Mouse (Mus musculus): ENCODE results near the gene Dnaaf2. TPM values are rescaled to one million over a fixed set of nuclear protein-coding genes. Genes with fewer than 3 reads are reported as not detected.

The Dnaaf2 gene
- total RNA-seq, 2 experiments from 2014 or later, result 1.4 to 10.9 TPM

Other genes with a start within 250 kb of the Dnaaf2 start
- gene Rps29, start 39.2 kb downstream of the Dnaaf2 start, total RNA-seq (2015; ENCODE audit: low replicate concordance), result 901 and 1,018 TPM in 2 replicates
- 424 and 1,088 TPM in 2 replicates for gene Rps29, start 39.2 kb downstream of the Dnaaf2 start, total RNA-seq (2017; ENCODE audit: low replicate concordance)
- gene Lrr1, start 29.6 kb downstream of the Dnaaf2 start, total RNA-seq (2015; ENCODE audit: low replicate concordance), result 27.0 and 43.2 TPM in 2 replicates
- 24.3 and 24.6 TPM in 2 replicates for gene Lrr1, start 29.6 kb downstream of the Dnaaf2 start, total RNA-seq (2017; ENCODE audit: low replicate concordance)
- 169 and 235 TPM in 2 replicates for gene Rpl36al, start 14.3 kb downstream of the Dnaaf2 start, total RNA-seq (2015; ENCODE audit: low replicate concordance)
- 180 and 196 TPM in 2 replicates for gene Rpl36al, start 14.3 kb downstream of the Dnaaf2 start, total RNA-seq (2017; ENCODE audit: low replicate concordance)
- 19.3 and 19.5 TPM in 2 replicates for gene Mgat2, start 14.3 kb downstream of the Dnaaf2 start, total RNA-seq (2015; ENCODE audit: low replicate concordance)
- gene Mgat2, start 14.3 kb downstream of the Dnaaf2 start, total RNA-seq (2017; ENCODE audit: low replicate concordance), result 15.9 and 22.3 TPM in 2 replicates
- 4.7 TPM in 1 of 2 replicates, not detected in the other for gene Gm49383, start 1.3 kb downstream of the Dnaaf2 start, total RNA-seq (2015; ENCODE audit: low replicate concordance)
- 22.2 and 23.9 TPM in 2 replicates for gene Gm49383, start 1.3 kb downstream of the Dnaaf2 start, total RNA-seq (2017; ENCODE audit: low replicate concordance)
- gene Gm49384, start 5.8 kb upstream of the Dnaaf2 start, total RNA-seq (2015; ENCODE audit: low replicate concordance), result 17.6 and 23.8 TPM in 2 replicates
- gene Gm49384, start 5.8 kb upstream of the Dnaaf2 start, total RNA-seq (2017; ENCODE audit: low replicate concordance), result 14.6 and 16.0 TPM in 2 replicates
- gene Pole2, start 29.8 kb upstream of the Dnaaf2 start, total RNA-seq (2015; ENCODE audit: low replicate concordance), result 40.7 and 54.1 TPM in 2 replicates
- gene Pole2, start 29.8 kb upstream of the Dnaaf2 start, total RNA-seq (2017; ENCODE audit: low replicate concordance), result 38.9 and 59.2 TPM in 2 replicates
- gene Klhdc1, start 42.7 kb upstream of the Dnaaf2 start, total RNA-seq (2015; ENCODE audit: low replicate concordance), result 1.7 TPM in 1 of 2 replicates, not detected in the other
- gene Klhdc1, start 42.7 kb upstream of the Dnaaf2 start, total RNA-seq (2017; ENCODE audit: low replicate concordance), result 0.83 and 1.7 TPM in 2 replicates
- gene Klhdc2, start 98.3 kb upstream of the Dnaaf2 start, total RNA-seq (2015; ENCODE audit: low replicate concordance), result 68.7 and 75.7 TPM in 2 replicates
- 54.2 and 61.1 TPM in 2 replicates for gene Klhdc2, start 98.3 kb upstream of the Dnaaf2 start, total RNA-seq (2017; ENCODE audit: low replicate concordance)
- 56.6 and 57.3 TPM in 2 replicates for gene Nemf, start 158.7 kb upstream of the Dnaaf2 start, total RNA-seq (2015; ENCODE audit: low replicate concordance)
- 66.1 and 79.0 TPM in 2 replicates for gene Nemf, start 158.7 kb upstream of the Dnaaf2 start, total RNA-seq (2017; ENCODE audit: low replicate concordance)
- gene Arf6, start 173.7 kb upstream of the Dnaaf2 start, total RNA-seq (2015; ENCODE audit: low replicate concordance), result 59.5 and 60.8 TPM in 2 replicates
- gene Arf6, start 173.7 kb upstream of the Dnaaf2 start, total RNA-seq (2017; ENCODE audit: low replicate concordance), result 93.7 and 94.4 TPM in 2 replicates
- not detected in 2 replicates for gene Gm9887, start 174.0 kb upstream of the Dnaaf2 start, total RNA-seq (2015; ENCODE audit: low replicate concordance)
- not detected in 2 replicates for gene Gm9887, start 174.0 kb upstream of the Dnaaf2 start, total RNA-seq (2017; ENCODE audit: low replicate concordance)

Data from erythroid progenitor cell, adult 5-6 weeks (primary cell).